Mouse (Mus musculus): ENCODE measurements around the gene Cab39. TPM values are rescaled to one million over a fixed set of nuclear protein-coding genes. Genes with fewer than 3 reads are reported as not detected.

Cab39 gene
- polyA plus RNA-seq, 1 experiment from 2014 or later, result 68.3 TPM

- Histone ChIP-seq H3K4me3 (replicated peaks) (no peak overlapping the region), H3K9ac (no peak overlapping the region), H3K9me3 (no peaks in the 10 kb centered on the region), H3K36me3 (replicated peaks) (peaks cover 17% of the 10 kb centered on the region; the same call in 1 of the 2 replicates), H3K4me1 (no peaks in the 10 kb centered on the region), H3K27me3 (no peaks in the 10 kb centered on the region), H3K4me2 (no peak overlapping the region), H3K27ac (no peak overlapping the region)
- no peak for ATAC-seq (ENCODE audit: low FRiP score)
- 85% methylated on average over 1 of the region's 1 CpGs for WGBS
Measured at GRCm38 (mm10) chr1:85829016-85829415, 35.8 kb downstream of the Cab39 start.

GRCm38 (mm10) chr1:85838056-85838455 lies 44.8 kb downstream of the Cab39 start:
- Histone ChIP-seq H3K27ac (no peak overlapping the region), H3K4me1 (no peaks in the 10 kb centered on the region), H3K9ac (no peak overlapping the region), H3K9me3 (no peaks in the 10 kb centered on the region), H3K4me3 (replicated peaks) (no peak overlapping the region), H3K36me3 (replicated peaks) (peaks cover 14% of the 10 kb centered on the region), H3K27me3 (no peaks in the 10 kb centered on the region), H3K4me2 (no peak overlapping the region)
- WGBS, result 79% methylated on average over 4 of the region's 4 CpGs
- ATAC-seq (ENCODE audit: low FRiP score), result no peak

- H3K36me3 ChIP-seq (replicated peaks), result peaks cover 23% of the 10 kb centered on the region
- H3K27ac ChIP-seq, result no peak overlapping the region
- no peak for ATAC-seq (ENCODE audit: low FRiP score)
- no peaks in the 10 kb centered on the region for H3K27me3 ChIP-seq
- no peak overlapping the region for H3K4me2 ChIP-seq
- H3K4me1 ChIP-seq, result no peaks in the 10 kb centered on the region
- H3K4me3 ChIP-seq (replicated peaks), result no peak overlapping the region
- H3K9me3 ChIP-seq, result no peaks in the 10 kb centered on the region
- no peak overlapping the region for H3K9ac ChIP-seq
- 90% methylated on average over 3 of the region's 3 CpGs for WGBS
Measured at GRCm38 (mm10) chr1:85839356-85839755, 46.1 kb downstream of the Cab39 start.

- Histone ChIP-seq H3K9ac (no peak overlapping the region), H3K4me1 (no peaks in the 10 kb centered on the region), H3K4me2 (no peak overlapping the region), H3K9me3 (no peaks in the 10 kb centered on the region), H3K4me3 (replicated peaks) (no peak overlapping the region), H3K27ac (no peak overlapping the region), H3K27me3 (no peaks in the 10 kb centered on the region), H3K36me3 (replicated peaks) (peaks cover 24% of the 10 kb centered on the region)
- no peak for ATAC-seq (ENCODE audit: low FRiP score)
- WGBS, result 90% methylated on average over 1 of the region's 1 CpGs
Measured at GRCm38 (mm10) chr1:85839790-85840189, 46.5 kb downstream of the Cab39 start.

- no peak for ATAC-seq (ENCODE audit: low FRiP score)
- no peak overlapping the region for H3K4me3 ChIP-seq (replicated peaks)
- H3K27me3 ChIP-seq, result no peaks in the 10 kb centered on the region
- H3K9me3 ChIP-seq, result no peaks in the 10 kb centered on the region
- WGBS, result 88% methylated on average over 4 of the region's 4 CpGs
- no peak overlapping the region for H3K27ac ChIP-seq
- no peak overlapping the region for H3K9ac ChIP-seq
- peaks cover 25% of the 10 kb centered on the region for H3K36me3 ChIP-seq (replicated peaks)
- no peak overlapping the region for H3K4me2 ChIP-seq
- no peaks in the 10 kb centered on the region for H3K4me1 ChIP-seq
Measured at GRCm38 (mm10) chr1:85840421-85840820, 47.2 kb downstream of the Cab39 start.

- H3K4me1 ChIP-seq, result no peaks in the 10 kb centered on the region
- no peak overlapping the region for H3K9ac ChIP-seq
- H3K36me3 ChIP-seq (replicated peaks), result peaks cover 24% of the 10 kb centered on the region
- H3K4me3 ChIP-seq (replicated peaks), result no peak overlapping the region
- no peak overlapping the region for H3K4me2 ChIP-seq
- no peak overlapping the region for H3K27ac ChIP-seq
- no peaks in the 10 kb centered on the region for H3K27me3 ChIP-seq
- no peaks in the 10 kb centered on the region for H3K9me3 ChIP-seq
- ATAC-seq (ENCODE audit: low FRiP score), result no peak
Measured at GRCm38 (mm10) chr1:85842251-85842650, 49.0 kb downstream of the Cab39 start.

GRCm38 (mm10) chr1:85843291-85843863 lies 50.1 kb downstream of the Cab39 start:
- Histone ChIP-seq H3K36me3 (replicated peaks) (peaks cover 24% of the 10 kb centered on the region), H3K9me3 (no peaks in the 10 kb centered on the region), H3K4me1 (no peaks in the 10 kb centered on the region), H3K27me3 (no peaks in the 10 kb centered on the region), H3K4me2 (no peak overlapping the region), H3K27ac (no peak overlapping the region), H3K4me3 (replicated peaks) (no peak overlapping the region), H3K9ac (no peak overlapping the region)
- WGBS, result 97% methylated on average over 4 of the region's 4 CpGs
- no peak for ATAC-seq (ENCODE audit: low FRiP score)

GRCm38 (mm10) chr1:85844981-85845380 lies 51.7 kb downstream of the Cab39 start:
- Histone ChIP-seq H3K4me1 (no peaks in the 10 kb centered on the region), H3K27ac (no peak overlapping the region), H3K27me3 (no peaks in the 10 kb centered on the region), H3K36me3 (replicated peaks) (peaks cover 37% of the 10 kb centered on the region), H3K9me3 (no peaks in the 10 kb centered on the region), H3K4me3 (replicated peaks) (no peak overlapping the region), H3K4me2 (no peak overlapping the region), H3K9ac (no peak overlapping the region)
- 88% methylated on average over 6 of the region's 6 CpGs for WGBS
- ATAC-seq (ENCODE audit: low FRiP score), result no peak

GRCm38 (mm10) chr1:85845476-85845875 lies 52.2 kb downstream of the Cab39 start:
- Histone ChIP-seq H3K9me3 (no peaks in the 10 kb centered on the region), H3K36me3 (replicated peaks) (peaks cover 37% of the 10 kb centered on the region), H3K4me3 (replicated peaks) (no peak overlapping the region), H3K4me2 (no peak overlapping the region), H3K9ac (no peak overlapping the region), H3K4me1 (no peaks in the 10 kb centered on the region), H3K27me3 (no peaks in the 10 kb centered on the region), H3K27ac (no peak overlapping the region)
- no peak for ATAC-seq (ENCODE audit: low FRiP score)
- 86% methylated on average over 3 of the region's 3 CpGs for WGBS

GRCm38 (mm10) chr1:85849016-85849415 lies 55.8 kb downstream of the Cab39 start:
- Histone ChIP-seq H3K9me3 (no peaks in the 10 kb centered on the region), H3K4me3 (replicated peaks) (no peak overlapping the region), H3K4me2 (no peak overlapping the region), H3K36me3 (replicated peaks) (peaks cover 39% of the 10 kb centered on the region), H3K27me3 (no peaks in the 10 kb centered on the region), H3K9ac (no peak overlapping the region), H3K27ac (no peak overlapping the region), H3K4me1 (no peaks in the 10 kb centered on the region)
- WGBS, result 90% methylated on average over 14 of the region's 14 CpGs
- ATAC-seq (ENCODE audit: low FRiP score), result no peak

GRCm38 (mm10) chr1:85850851-85851250 lies 57.6 kb downstream of the Cab39 start:
- WGBS, result 92% methylated on average over 5 of the region's 5 CpGs
- ATAC-seq (ENCODE audit: low FRiP score), result no peak
- Histone ChIP-seq H3K27ac (no peak overlapping the region), H3K4me1 (no peaks in the 10 kb centered on the region), H3K9ac (no peak overlapping the region), H3K4me3 (replicated peaks) (no peak overlapping the region), H3K4me2 (no peak overlapping the region), H3K27me3 (no peaks in the 10 kb centered on the region), H3K36me3 (replicated peaks) (peaks cover 34% of the 10 kb centered on the region), H3K9me3 (no peaks in the 10 kb centered on the region)

- no peak overlapping the region for H3K4me2 ChIP-seq
- H3K4me3 ChIP-seq (replicated peaks), result no peak overlapping the region
- H3K9me3 ChIP-seq, result no peaks in the 10 kb centered on the region
- no peaks in the 10 kb centered on the region for H3K27me3 ChIP-seq
- no peak overlapping the region for H3K9ac ChIP-seq
- no peaks in the 10 kb centered on the region for H3K4me1 ChIP-seq
- H3K36me3 ChIP-seq (replicated peaks), result peaks cover 27% of the 10 kb centered on the region
- H3K27ac ChIP-seq, result no peak overlapping the region
- peak; percentile 68; the same call in 1 of the 2 replicates for ATAC-seq (ENCODE audit: low FRiP score)
- 88% methylated on average over 2 of the region's 2 CpGs for WGBS
Measured at GRCm38 (mm10) chr1:85852996-85853689, 59.9 kb downstream of the Cab39 start.

- H3K4me3 ChIP-seq (replicated peaks), result no peak overlapping the region
- H3K27me3 ChIP-seq, result no peaks in the 10 kb centered on the region
- H3K9ac ChIP-seq, result no peak overlapping the region
- H3K4me2 ChIP-seq, result no peak overlapping the region
- ATAC-seq (ENCODE audit: low FRiP score), result no peak
- 86% methylated on average over 2 of the region's 2 CpGs for WGBS
- H3K9me3 ChIP-seq, result no peaks in the 10 kb centered on the region
- no peak overlapping the region for H3K27ac ChIP-seq
- H3K36me3 ChIP-seq (replicated peaks), result peaks cover 20% of the 10 kb centered on the region
- no peaks in the 10 kb centered on the region for H3K4me1 ChIP-seq
Measured at GRCm38 (mm10) chr1:85853865-85854264, 60.6 kb downstream of the Cab39 start.

Measured in forebrain, embryonic 12.5 days (tissue).